Mouse (Mus musculus) cerebellum, postnatal 36 days (tissue): ENCODE data around the gene Cdc20b.
"Not testable (repeated sequence)": the region's sequence is repeated elsewhere in the genome, so short reads cannot be mapped to it uniquely, and the experiment has no call there.

Experiments
- DNase-seq, 2 experiments: peaks; one replicate each; pipeline ENCODE4 v3.0.0; 2021 to 2022; ENCODE audit warnings: mixed read lengths in 2 of 2

The Cdc20b gene

GRCm38 (mm10) chr13:113034950-113035421, at the start of gene Cdc20b:
Cdc20b (plus strand) TSS chr13:113035111.
- DNase-seq, result peak; percentile 27 to 49

- DNase-seq, result no peak
Observed at GRCm38 (mm10) chr13:112985605-112986450, 49.1 kb upstream of the Cdc20b start.

- no peak for DNase-seq
Observed at GRCm38 (mm10) chr13:112986451-112986950, 48.4 kb upstream of the Cdc20b start.

GRCm38 (mm10) chr13:112987532-112987943, 47.4 kb upstream of the Cdc20b start, which contains the start of gene Ccno:
Ccno (plus strand) TSS chr13:112987802.
- DNase-seq, result peak; percentile 69 to 81

- no peak for DNase-seq
Observed at GRCm38 (mm10) chr13:112987991-112988390, 46.9 kb upstream of the Cdc20b start.

GRCm38 (mm10) chr13:112988866-112989265, 46.0 kb upstream of the Cdc20b start:
- DNase-seq, result peak in 1 of 2 experiments; percentile 7

GRCm38 (mm10) chr13:112989541-112989940, 45.4 kb upstream of the Cdc20b start:
- peak in 1 of 2 experiments; percentile 9 for DNase-seq

- DNase-seq, result no peak
Observed at GRCm38 (mm10) chr13:112990346-112990745, 44.6 kb upstream of the Cdc20b start.

- DNase-seq, result peak; percentile 22 to 26
Observed at GRCm38 (mm10) chr13:112993531-112994152, 41.3 kb upstream of the Cdc20b start, which contains the start of gene Mcidas. Mcidas (plus strand) TSS chr13:112993845.

- DNase-seq, result peak; percentile 71 to 72
Observed at GRCm38 (mm10) chr13:112994191-112994590, 40.7 kb upstream of the Cdc20b start.

GRCm38 (mm10) chr13:112996407-112996806, 38.5 kb upstream of the Cdc20b start:
- DNase-seq, result no peak

- DNase-seq, result no peak
Observed at GRCm38 (mm10) chr13:112997369-112997768, 37.5 kb upstream of the Cdc20b start.

GRCm38 (mm10) chr13:112998427-112999201, 36.3 kb upstream of the Cdc20b start:
- DNase-seq, result peak; percentile 18 to 21

- no peak for DNase-seq
Observed at GRCm38 (mm10) chr13:113000090-113000489, 34.8 kb upstream of the Cdc20b start.

- no peak for DNase-seq
Observed at GRCm38 (mm10) chr13:113000576-113001318, 34.2 kb upstream of the Cdc20b start.

GRCm38 (mm10) chr13:113012683-113013082, 22.2 kb upstream of the Cdc20b start:
- no peak for DNase-seq

- not testable (repeated sequence) for DNase-seq
Observed at GRCm38 (mm10) chr13:113013174-113013953, 21.5 kb upstream of the Cdc20b start.

- DNase-seq, result no peak
Observed at GRCm38 (mm10) chr13:113021521-113021920, 13.4 kb upstream of the Cdc20b start.

- no peak for DNase-seq
Observed at GRCm38 (mm10) chr13:113022467-113022866, 12.4 kb upstream of the Cdc20b start.

- no peak for DNase-seq
Observed at GRCm38 (mm10) chr13:113023274-113024143, 11.4 kb upstream of the Cdc20b start.
